Mouse (Mus musculus) hindbrain, postnatal 0 days (tissue): ENCODE measurements around the gene Castor1. TPM values are rescaled to one million over a fixed set of nuclear protein-coding genes. Genes with fewer than 3 reads are reported as not detected.
A peak's percentile ranks its signal among the peaks of the same experiment; 100 is the strongest.

ENCODE experiments used
- ATAC-seq: fragments of 200-750 bp; cut with Nextera tagmentation; 2 replicates; pipeline ENCODE4 v1.8.0; 2017; ENCODE audit warnings: mild to moderate bottlenecking, moderate TSS enrichment, moderate library complexity
- DNase-seq: peaks from one replicate; pipeline ENCODE4 v3.0.0-alpha.2; 2015; ENCODE audit warnings: low spot score
- H3K27ac ChIP-seq: fragments of 300-500 bp; sonication (generic); 2 replicates; pipeline ENCODE4 v1.5.1; 2014; ENCODE audit warnings: mild to moderate bottlenecking
- H3K27me3 ChIP-seq: fragments of 300-500 bp; sonication (generic); 2 replicates; pipeline ENCODE4 v1.6.1; 2014; ENCODE audit warnings: low read length, mixed read lengths; ENCODE audit not compliant: insufficient read depth
- H3K36me3 ChIP-seq: fragments of 300-500 bp; sonication (generic); 2 replicates; pipeline ENCODE4 v1.6.1; 2014; ENCODE audit warnings: low read length, mixed read lengths; ENCODE audit not compliant: insufficient read depth
- H3K4me1 ChIP-seq: fragments of 300-500 bp; sonication (generic); 2 replicates; pipeline ENCODE4 v1.6.1; 2014; ENCODE audit warnings: antibody characterized with exemption, low read length, mixed read lengths; ENCODE audit not compliant: insufficient read depth
- H3K4me2 ChIP-seq: fragments of 300-500 bp; sonication (generic); 2 replicates; pipeline ENCODE4 v1.6.1; 2014; ENCODE audit warnings: low read depth, mild to moderate bottlenecking, low read length, moderate library complexity, mixed read lengths
- H3K4me3 ChIP-seq: fragments of 300-500 bp; sonication (generic); 2 replicates; pipeline ENCODE4 v1.5.1; 2014; ENCODE audit warnings: low read length
- H3K9ac ChIP-seq: fragments of 300-500 bp; sonication (generic); replicated peaks from 2 replicates; pipeline ENCODE4 v1.6.1; 2014; ENCODE audit warnings: mild to moderate bottlenecking, low read length, moderate library complexity, mixed read lengths
- H3K9me3 ChIP-seq: fragments of 300-500 bp; sonication (generic); 2 replicates; pipeline ENCODE4 v1.6.1; 2016; ENCODE audit warnings: low read length, mixed read lengths
- CTCF ChIP-seq: IDR thresholded peaks from 2 replicates; pipeline ENCODE4 v1.5.1; 2016; ENCODE audit warnings: antibody characterized with exemption, control low read depth, low read depth
- WGBS: fragments of 180-500 bp; shearing (Covaris S2); extraction: QIAGEN DNeasy Blood & Tissue Kit; methylation state at CpG from one replicate; pipeline ENCODE4 v1.1.7; 2014; 5-methylcytosine and 5-hydroxymethylcytosine counted together
- polyA plus RNA-seq: library from polyadenylated mRNA; unstranded; fragments of >200 nt; fragmentation: Nextera tagmentation; extraction: Ambion mirVana; gene quantifications from 2 replicates; pipeline ENCODE4 v1.2.1, GENCODE M21; 2015
- total RNA-seq: library from RNA; depleted of rRNA; stranded (reverse); fragments of >200 nt; gene quantifications from 2 replicates; pipeline ENCODE4 v1.2.3, GENCODE M21; 2014

The Castor1 gene
- total and polyA plus RNA-seq, 2 experiments from 2014 or later: 10.6 to 20.6 TPM

DNA sequence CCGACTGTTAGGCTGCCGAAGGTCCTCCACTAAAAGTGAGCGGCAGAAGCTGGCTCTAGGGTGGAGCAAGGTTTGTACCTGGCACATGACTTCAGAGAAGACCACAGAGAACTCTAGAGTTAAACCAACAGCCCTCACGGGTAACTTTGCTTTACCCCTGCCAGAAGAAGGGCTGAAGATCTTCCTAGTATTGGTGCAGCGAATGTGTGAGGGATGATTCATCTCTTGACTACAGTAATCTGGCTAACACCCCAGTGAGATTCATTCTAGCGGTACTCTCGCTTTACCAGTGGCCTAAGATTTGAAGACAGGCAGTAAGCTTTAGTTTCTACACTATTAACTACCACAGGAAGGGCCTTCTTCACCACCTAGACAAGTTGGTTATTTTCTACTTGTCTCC, 12.1 kb upstream of the Castor1 start:
- H3K4me3 ChIP-seq: no peak overlapping the region
- no peaks in the 10 kb centered on the region for H3K27me3 ChIP-seq
- DNase-seq (no peak), ATAC-seq (no peak)
- no peak overlapping the region for H3K27ac ChIP-seq
- H3K9me3 ChIP-seq: no peaks in the 10 kb centered on the region
- no peaks in the 10 kb centered on the region for H3K4me1 ChIP-seq
- no peak overlapping the region for H3K4me2 ChIP-seq
- TF ChIP-seq CTCF: no peak
- 91% methylated on average over 7 of the region's 7 CpGs for WGBS
- H3K36me3 ChIP-seq: peaks cover 18% of the 10 kb centered on the region; the same call in 1 of the 2 replicates
- H3K9ac ChIP-seq: no peak overlapping the region

DNA sequence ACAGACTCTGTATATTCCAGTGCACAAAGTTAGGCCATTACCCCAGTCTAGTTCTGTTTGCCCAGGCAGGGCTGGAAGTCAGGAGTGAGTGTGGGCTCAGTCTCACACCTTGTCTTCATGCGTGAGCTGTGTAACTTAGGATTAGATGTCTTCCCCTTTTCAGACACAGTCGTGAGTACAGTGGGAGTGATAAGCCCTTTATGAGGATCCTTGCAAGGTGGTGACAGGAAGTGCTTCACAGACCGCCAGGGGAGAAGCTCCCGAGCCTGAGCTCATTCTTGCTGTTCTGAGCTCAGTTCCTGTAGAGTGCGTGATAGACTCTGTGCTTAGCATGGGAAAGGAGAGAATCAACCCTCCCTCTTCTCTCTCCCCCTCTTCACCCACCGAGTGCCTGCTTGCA, 11.5 kb upstream of the Castor1 start:
- TF ChIP-seq CTCF: no peak
- 85% methylated on average over 6 of the region's 6 CpGs for WGBS
- Histone ChIP-seq H3K36me3 (peaks cover 24% of the 10 kb centered on the region; the same call in 1 of the 2 replicates), H3K4me3 (no peak overlapping the region), H3K4me1 (no peaks in the 10 kb centered on the region), H3K27ac (no peak overlapping the region), H3K9me3 (no peaks in the 10 kb centered on the region), H3K27me3 (no peaks in the 10 kb centered on the region), H3K9ac (no peak overlapping the region), H3K4me2 (no peak overlapping the region)
- no peak for ATAC-seq
- DNase-seq: no peak

DNA sequence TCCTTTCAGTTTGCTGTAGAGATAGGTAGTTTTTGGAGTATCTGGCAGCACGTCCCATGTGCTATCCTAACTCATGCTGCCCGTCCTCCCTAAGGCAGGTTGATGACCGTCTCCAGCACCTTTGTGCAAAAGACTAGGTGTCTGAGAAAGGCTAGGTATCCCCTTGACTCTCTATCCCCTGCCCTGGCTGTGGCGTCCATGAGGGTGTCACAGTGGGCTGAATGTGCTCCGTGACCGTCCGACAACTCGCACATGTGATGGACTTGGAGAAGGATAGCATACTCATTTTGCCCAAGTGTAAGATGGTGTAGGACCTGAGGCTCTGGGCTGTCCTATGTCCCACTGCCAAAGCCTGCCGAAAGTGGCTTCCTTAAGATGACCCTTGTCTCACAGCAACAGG, 10.4 kb upstream of the Castor1 start:
- no peak for TF ChIP-seq CTCF
- H3K27ac ChIP-seq: no peak overlapping the region
- H3K9me3 ChIP-seq: no peaks in the 10 kb centered on the region
- no peak overlapping the region for H3K4me2 ChIP-seq
- no peak overlapping the region for H3K9ac ChIP-seq
- DNase-seq (no peak), ATAC-seq (no peak)
- 92% methylated on average over 9 of the region's 9 CpGs for WGBS
- H3K27me3 ChIP-seq: no peaks in the 10 kb centered on the region
- peaks cover 31% of the 10 kb centered on the region for H3K36me3 ChIP-seq
- no peaks in the 10 kb centered on the region for H3K4me1 ChIP-seq
- no peak overlapping the region for H3K4me3 ChIP-seq

DNA sequence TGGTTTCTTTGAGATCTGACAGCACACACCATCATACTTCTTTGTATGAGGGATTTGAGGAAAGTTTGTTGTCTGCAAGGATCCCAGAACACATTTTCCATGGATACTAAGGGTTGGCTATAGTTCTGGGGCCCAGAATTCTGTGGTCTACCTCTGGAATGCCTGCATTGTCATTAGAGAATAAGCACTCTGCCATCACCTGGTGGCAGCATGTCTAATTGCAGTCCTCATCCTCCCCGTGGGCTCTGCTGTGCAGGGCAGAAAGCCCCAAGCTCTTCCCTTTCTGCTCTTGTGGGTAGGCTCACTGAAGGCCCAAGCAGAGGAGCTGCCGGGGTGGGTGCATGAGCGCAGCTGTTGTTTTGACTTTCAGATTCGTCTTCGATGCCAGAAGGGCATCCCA, 8.5 kb upstream of the Castor1 start:
- H3K27me3 ChIP-seq: no peaks in the 10 kb centered on the region
- peaks cover 48% of the 10 kb centered on the region for H3K36me3 ChIP-seq
- H3K9me3 ChIP-seq: no peaks in the 10 kb centered on the region
- no peak overlapping the region for H3K9ac ChIP-seq
- H3K4me1 ChIP-seq: no peaks in the 10 kb centered on the region
- WGBS: 84% methylated on average over 5 of the region's 5 CpGs
- ATAC-seq (no peak), DNase-seq (no peak)
- no peak overlapping the region for H3K4me3 ChIP-seq
- H3K27ac ChIP-seq: no peak overlapping the region
- TF ChIP-seq CTCF: peak; percentile 62
- no peak overlapping the region for H3K4me2 ChIP-seq

DNA sequence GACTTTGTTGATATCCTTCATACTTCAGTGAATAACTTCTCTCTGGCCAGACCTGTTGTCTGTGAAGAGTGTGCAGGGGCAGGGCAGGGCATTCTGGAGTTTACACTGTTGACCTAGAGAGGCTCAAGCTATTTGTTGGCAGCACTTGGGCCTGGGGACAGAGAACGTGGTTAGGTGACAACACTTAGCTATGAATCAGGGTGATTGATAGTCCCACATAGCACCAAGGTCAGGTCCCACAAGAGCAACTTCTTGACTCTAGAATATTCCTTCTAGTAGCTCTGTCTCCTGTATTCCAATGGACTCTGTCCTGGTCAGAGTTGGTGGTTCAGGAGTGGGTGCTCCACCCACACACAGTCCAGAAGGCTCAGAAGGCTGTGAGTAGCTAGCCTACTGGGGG, 7.2 kb upstream of the Castor1 start:
- H3K4me3 ChIP-seq: no peak overlapping the region
- no peaks in the 10 kb centered on the region for H3K27me3 ChIP-seq
- no peaks in the 10 kb centered on the region for H3K9me3 ChIP-seq
- peaks cover 60% of the 10 kb centered on the region for H3K36me3 ChIP-seq
- no peak overlapping the region for H3K27ac ChIP-seq
- 77% methylated on average over 1 of the region's 1 CpGs for WGBS
- TF ChIP-seq CTCF: no peak
- ATAC-seq (no peak), DNase-seq (no peak)
- no peak overlapping the region for H3K9ac ChIP-seq
- no peaks in the 10 kb centered on the region for H3K4me1 ChIP-seq
- H3K4me2 ChIP-seq: no peak overlapping the region

DNA sequence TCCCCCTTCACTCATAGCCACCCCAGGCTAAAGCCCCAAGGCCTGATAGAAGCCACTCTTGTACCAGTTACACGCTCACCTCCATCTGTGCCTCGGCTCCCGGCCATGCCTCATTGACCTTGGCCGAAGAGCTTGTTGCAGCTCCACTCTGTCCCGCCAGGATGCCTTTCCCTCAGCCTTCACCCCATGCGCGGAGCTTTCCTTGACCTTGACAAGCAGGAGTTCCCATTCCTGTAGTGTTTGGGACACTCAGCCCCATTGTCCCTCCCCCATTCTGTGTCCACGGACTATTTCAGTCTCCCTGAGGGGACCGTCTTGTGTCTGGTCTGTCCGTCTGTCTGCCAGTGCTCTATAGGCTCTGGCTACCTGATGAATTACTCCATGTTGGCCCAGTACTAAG, 4.9 kb upstream of the Castor1 start:
- no peak for TF ChIP-seq CTCF
- Histone ChIP-seq H3K9ac (no peak overlapping the region), H3K4me2 (no peak overlapping the region), H3K4me1 (peaks cover under 1% of the 10 kb centered on the region; the same call in 1 of the 2 replicates), H3K27me3 (no peaks in the 10 kb centered on the region), H3K27ac (no peak overlapping the region), H3K9me3 (no peaks in the 10 kb centered on the region), H3K4me3 (no peak overlapping the region), H3K36me3 (peaks cover 55% of the 10 kb centered on the region)
- WGBS: 95% methylated on average over 10 of the region's 10 CpGs
- ATAC-seq: no peak
- DNase-seq: no peak

DNA sequence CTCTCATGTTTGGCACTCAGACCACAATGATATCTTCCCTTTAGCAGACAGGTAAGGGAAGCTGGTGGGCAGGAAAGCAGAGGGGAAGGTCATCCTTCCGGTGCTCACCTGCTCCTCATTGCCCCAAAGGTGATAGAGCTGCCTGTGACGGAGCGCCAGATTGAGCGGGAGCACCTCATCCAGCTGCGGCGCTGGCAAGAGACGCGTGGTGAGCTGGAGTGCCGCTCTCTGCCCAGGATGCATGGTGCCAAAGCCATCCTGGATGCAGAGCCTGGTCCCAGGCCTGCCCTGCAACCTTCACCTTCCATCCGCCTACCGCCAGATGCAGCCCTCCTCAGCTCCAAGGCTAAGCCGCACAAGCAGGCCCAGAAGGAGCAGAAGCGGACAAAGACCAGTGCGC, 3.5 kb upstream of the Castor1 start:
- no peak for DNase-seq
- no peak overlapping the region for H3K4me2 ChIP-seq
- no peak overlapping the region for H3K9ac ChIP-seq
- no peaks in the 10 kb centered on the region for H3K27me3 ChIP-seq
- peaks cover 4% of the 10 kb centered on the region; the same call in 1 of the 2 replicates for H3K4me1 ChIP-seq
- TF ChIP-seq CTCF: no peak
- no peak for ATAC-seq
- no peak overlapping the region for H3K4me3 ChIP-seq
- H3K9me3 ChIP-seq: no peaks in the 10 kb centered on the region
- no peak overlapping the region for H3K27ac ChIP-seq
- peaks cover 55% of the 10 kb centered on the region for H3K36me3 ChIP-seq
- 95% methylated on average over 14 of the region's 14 CpGs for WGBS
